Mouse (Mus musculus) cerebellum, postnatal 4 days (tissue): Measurements from ENCODE around the gene Lhpp.
"Not testable (repeated sequence)": the region's sequence is repeated elsewhere in the genome, so short reads cannot be mapped to it uniquely, and the experiment has no call there.

Source experiments
- DNase-seq, 2 experiments: peaks; one replicate each; pipeline ENCODE4 v3.0.0; 2022; ENCODE audit warnings: low spot score in 2 of 2, mixed read lengths in 1 of 2

Gene Lhpp

DNA sequence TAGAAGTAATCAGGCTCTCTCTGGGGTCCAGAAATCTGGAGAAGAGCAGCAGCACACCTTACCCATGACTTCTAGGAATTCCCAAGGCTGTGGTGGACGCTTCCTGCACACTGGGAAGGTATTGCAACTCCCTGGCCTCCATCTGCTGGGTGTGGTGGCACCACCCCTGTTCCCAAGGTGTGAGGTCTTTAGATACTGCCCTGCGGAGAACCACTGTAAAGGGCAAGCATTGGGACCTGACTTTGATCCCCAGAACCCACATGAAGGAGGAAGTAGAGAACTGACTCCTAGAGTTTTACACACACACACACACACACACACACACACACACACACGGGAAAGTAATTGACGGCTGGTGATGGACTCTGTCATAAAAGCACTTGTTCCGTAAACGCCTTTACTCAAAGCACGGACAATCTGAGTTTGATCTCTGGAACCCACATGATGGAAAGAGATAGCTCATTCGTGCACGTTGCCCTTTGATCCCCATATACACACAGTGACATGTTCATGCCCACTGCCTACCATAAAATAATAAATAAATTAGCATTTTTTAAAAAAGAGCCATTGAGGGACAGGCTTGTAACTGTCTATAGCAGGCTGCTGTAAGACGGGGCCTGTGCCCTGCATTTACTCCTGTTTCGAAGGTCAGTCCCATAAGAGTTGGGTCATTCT lies 34.3 kb downstream of the Lhpp start:
- no peak for DNase-seq

DNA sequence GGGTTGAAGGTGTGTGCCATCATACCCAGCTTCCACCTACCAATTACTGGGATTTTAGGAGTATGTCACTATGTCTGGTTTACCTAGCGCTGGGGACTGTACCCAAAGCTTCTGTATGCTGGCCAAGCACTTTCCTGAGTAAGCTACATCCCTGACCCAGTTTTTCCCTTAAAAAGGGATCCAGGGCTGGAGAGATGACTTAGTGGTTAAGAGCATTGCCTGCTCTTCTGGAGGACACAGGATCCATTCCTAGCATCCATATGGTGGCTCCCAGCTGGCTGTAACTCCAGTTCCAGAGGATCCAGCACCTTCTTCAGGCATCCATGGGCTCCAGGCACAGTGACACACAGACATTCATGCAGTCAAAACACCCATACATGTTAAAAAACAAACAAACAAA lies 36.1 kb downstream of the Lhpp start:
- no peak for DNase-seq

GRCm38 (mm10) chr7:132654412-132654811 lies 44.0 kb downstream of the Lhpp start:
- DNase-seq: no peak

DNA sequence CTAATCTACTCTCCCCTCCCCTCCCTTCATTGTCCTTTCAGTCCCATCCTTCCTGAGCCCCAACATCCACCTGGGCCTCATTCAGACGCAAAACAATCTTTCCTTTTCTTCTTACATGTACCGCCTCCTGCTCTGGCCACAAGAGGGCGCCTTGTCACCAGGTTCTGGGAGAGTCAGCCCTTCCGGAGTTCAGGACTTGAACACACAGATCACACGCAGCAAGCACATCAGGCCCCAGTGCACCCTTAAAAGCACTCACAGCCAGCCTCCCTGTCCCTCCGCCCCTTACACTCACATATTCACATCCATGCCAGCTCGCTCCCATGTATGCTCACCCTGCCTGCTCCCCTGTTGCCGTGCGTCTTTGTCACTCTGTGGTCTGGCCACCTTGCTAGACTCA lies 45.6 kb downstream of the Lhpp start:
- DNase-seq: peak; percentile 86 to 92

DNA sequence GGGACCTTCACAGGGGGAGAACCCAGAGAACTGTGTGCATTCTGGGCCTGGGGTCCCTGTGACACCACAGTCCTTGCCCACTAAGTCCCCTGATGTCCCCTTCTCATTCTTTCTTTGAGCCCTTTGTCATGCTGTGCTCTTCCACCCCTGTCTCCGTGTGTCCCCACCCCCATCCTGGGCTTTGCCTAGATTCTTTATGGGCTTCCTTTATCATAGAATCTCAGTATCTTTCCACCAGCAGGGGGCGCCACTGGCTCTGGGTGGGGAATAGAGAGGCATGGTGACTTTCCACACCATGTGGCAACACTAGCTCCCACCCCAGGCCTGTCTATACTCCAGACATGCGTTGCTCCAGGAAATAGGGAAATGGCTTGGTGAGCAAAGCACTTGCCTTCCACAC lies 46.1 kb downstream of the Lhpp start:
- DNase-seq: peak; percentile 86 to 91

DNA sequence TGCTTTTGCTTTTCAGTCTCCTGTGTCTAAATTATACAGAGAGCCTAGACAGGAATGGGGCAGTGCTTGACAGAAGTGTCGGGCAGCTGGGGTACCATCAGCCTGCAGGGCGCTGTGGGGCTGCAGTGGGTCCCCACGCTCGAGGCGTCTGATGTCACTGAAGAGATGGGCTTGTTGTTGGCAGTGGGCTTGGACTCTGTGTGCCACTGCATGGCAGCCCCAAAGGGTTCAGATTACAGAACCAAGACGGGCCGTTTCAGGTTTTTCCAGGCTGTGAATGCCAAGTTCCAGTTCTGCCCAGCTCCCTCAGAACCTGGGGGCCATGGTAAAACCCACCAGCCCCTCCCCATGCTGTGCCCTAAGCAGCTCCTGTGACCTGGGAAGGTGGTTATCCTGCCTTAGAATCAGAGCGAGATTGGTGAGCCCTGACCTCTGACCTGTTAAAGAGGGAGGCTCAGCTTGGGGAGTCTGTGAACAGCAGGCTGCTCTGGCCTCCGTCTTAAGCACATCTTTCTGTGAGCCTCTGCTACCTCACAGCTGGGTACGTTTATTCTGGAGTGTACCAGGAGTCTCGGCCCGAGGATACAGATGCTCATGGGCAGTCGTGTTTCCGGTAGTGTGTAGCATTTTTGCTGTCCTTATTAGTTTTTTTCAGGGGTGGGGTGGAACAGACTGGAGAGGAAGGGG lies 47.1 kb downstream of the Lhpp start:
- DNase-seq: no peak

DNA sequence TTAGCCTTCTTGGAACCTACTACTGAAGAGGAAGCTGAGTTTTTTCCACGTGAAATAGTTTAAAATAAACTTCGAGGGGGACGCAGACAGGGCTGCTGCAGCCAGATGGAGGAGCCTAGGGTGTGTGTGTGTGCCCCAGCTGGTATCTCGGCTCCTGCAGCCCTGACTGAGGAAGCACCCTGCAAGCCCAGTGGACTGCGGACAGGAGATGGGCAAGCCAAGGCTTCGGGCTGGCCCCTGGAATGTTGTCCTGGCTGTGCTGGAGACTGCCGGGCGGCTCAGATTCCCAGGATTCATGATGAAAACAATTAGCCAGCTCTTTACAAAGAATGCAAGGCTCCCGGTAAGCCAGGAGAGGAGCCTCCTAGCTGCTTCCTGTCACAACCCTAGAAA lies 47.6 kb downstream of the Lhpp start:
- no peak for DNase-seq

DNA sequence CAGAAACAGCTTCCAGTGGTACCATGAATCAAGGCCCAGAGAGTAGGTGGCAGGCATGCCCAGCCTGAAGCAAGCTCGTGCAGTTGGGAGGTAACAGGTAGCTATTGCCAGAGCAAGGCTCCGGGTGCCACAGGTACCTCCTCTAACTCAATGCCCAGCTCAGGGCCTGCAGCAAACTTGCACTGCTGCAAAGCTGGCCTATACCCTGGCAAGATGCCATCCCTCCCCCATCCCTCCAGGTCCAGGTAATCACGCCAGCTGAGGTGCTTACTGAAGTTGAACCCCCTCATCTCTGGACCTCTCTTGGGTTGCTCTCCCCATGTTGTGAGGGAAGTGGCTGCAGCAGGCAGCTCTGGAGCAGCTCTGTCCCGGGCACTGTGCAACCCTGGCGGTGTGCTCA lies 48.2 kb downstream of the Lhpp start:
- no peak for DNase-seq

DNA sequence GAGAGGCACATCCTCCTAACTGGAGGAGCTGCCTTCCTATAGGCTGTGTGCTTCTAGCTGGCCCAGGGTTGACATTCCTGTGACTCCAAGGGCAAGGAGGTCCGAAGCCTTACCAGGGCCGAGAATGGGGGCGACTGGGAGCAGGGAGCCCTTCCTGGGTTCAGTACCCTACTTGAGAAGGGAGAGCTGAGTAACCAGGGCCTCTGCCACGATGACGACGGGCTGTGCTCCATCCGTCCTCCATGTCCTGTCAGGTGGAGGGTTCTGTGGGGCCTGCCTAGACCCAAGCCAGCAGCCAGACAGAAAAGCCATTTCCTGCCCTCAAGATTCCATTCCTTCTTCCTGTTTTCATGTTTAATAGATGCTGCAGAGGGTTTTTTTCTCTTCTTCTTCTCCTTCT lies 49.2 kb downstream of the Lhpp start:
- no peak for DNase-seq

DNA sequence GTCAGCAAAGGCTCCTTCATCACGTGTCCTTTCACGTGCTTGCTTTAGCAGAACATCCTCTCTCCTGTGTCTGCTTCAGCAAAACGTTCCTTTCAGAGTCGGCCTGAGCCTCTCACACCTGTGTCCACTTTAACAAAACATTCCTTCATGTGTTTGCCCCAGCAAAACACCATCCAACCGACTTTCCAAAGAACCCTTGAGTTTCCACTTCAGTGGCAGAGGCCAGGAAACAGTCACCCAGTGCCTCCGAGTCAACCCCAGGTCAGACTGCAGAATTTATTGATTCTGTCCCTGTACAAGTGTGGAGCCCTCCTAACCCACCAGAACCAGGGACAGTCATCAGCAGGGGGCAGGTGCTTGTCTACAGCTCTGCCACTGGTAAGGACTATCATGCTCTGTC lies 52.4 kb downstream of the Lhpp start:
- not testable (repeated sequence) for DNase-seq

- DNase-seq: no peak
Measured at GRCm38 (mm10) chr7:132664815-132665214, 54.4 kb downstream of the Lhpp start.

DNA sequence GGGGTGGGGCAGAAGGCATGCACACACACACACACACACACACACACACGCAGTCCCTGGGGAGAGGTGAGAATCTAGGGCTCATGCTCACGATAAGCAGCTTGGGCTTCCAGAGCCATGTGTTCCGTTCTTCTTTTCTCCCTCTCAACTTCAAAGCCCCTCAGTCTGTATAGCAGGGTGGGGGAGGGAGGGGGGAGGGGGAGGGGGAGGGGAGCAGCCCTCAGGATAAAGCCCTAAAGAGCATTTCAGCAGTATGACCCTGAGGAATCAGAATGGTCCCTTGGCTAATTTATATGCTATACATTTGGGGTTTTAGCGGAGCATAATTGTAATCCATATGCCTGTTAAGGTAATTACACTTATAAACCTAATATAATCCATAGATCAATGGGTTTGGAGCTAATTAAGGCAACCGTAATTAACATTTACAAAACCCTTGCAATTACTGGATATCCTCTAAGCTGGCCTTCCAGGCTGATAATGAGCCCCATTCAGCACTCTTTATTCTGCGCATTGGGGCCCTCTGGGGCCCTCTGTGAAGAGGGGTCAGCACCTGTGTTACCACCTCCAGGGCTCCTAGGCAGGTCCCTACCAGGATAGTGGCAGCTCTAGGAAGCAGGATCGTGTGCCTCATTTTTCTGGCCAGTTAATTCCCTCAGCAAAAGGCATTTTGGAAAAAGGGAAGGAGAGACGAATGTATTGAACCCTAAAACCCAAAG lies 55.4 kb downstream of the Lhpp start:
- no peak for DNase-seq

- no peak for DNase-seq
Measured at GRCm38 (mm10) chr7:132666516-132666915, 56.1 kb downstream of the Lhpp start.

DNA sequence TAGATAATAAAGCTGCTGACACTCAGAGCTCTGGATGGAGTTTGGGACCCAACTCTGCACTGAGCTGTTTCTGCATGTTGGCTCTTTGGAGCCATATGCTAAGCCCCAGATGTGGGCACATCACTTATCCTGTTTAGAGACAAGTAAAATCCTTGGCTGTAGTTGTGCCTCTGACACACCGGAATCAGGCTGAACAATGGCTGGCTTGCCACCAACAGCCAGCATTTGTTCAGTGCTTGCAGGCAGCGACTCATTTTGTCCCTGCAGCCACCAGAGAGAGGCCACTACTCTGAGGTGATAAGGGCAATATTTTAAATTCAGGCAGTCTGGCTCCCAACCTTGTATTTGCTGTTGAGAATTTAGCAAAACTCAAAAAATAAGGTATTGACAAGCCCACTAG lies 58.2 kb downstream of the Lhpp start:
- no peak for DNase-seq

DNA sequence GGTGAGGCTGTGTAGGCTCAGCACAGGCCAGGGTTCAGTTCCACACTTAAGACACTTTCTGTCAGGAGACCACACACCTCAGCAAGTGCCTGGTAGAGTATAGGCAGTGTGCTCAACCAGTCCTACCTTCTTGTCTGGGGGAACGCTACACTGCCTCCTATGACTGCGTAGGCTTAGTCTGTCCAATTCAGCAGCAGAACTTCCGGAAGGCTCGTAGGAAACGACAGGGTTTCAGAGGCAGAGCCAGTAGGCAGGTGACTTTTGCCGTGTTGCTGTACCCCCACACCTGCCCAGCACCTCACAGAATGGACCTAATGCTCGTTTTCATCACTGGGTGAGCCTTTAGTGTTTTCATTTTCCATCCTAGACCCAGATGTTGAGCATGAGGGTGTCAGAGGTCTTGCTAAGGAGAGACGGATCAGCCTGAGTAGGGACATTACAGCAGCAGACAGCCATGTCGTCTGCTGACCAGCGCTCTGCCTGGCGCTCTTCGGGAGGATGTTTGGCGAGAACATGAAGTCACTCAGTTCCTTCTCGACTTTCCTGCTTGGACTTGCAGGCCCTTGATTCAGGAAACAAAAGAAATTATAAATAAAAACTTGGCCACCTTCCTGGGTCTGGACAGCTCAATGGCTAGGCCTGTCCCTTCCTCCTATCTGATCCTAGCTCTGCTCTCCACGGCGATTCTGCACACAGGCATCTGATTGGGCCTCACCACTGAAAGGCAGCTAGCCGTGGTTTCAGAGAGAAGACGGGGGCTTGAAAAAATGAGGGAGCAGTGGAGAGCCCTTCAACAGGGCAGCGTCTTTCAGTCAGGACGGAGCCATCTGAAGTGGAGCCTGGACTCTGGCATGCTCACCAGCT lies 59.8 kb downstream of the Lhpp start:
- DNase-seq: no peak

DNA sequence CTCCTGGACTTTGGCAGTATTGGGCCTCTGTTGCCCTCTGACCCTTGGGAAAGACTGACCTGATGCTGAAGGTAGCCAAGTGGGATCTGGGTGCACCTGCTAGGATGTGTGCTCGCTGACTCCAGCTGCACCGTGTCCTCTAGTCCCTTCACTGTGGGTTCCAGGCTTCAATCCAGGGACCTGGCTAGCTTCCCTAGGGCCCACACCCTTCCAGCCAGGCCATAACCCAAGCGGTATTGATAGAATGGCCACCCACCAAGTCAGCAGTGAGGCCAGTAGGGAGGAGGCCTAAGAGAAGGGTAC lies 60.4 kb downstream of the Lhpp start:
- no peak for DNase-seq

DNA sequence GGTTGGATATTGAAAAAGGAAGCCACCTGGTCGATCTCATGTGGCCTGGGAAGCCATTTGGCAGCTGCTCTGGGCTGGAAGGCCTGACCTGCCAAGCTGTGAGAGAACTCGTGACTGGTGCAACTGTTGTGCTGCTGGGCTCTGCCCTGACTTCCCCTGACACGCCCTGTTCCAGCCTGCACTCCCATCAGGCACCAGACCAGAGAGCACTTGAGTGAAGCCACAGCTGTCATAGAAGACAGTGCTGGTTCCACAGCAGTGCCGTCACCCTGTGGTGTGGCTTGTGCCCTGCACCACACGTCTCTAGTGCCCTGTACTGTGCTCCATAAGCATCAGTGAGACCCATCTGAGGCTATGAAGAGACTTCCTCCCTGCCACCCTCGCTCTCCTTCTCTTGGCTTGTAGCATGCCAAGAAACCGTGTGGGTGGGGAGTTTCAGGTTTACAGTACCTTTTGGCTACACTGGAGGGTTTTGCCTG lies 62.1 kb downstream of the Lhpp start:
- no peak for DNase-seq

DNA sequence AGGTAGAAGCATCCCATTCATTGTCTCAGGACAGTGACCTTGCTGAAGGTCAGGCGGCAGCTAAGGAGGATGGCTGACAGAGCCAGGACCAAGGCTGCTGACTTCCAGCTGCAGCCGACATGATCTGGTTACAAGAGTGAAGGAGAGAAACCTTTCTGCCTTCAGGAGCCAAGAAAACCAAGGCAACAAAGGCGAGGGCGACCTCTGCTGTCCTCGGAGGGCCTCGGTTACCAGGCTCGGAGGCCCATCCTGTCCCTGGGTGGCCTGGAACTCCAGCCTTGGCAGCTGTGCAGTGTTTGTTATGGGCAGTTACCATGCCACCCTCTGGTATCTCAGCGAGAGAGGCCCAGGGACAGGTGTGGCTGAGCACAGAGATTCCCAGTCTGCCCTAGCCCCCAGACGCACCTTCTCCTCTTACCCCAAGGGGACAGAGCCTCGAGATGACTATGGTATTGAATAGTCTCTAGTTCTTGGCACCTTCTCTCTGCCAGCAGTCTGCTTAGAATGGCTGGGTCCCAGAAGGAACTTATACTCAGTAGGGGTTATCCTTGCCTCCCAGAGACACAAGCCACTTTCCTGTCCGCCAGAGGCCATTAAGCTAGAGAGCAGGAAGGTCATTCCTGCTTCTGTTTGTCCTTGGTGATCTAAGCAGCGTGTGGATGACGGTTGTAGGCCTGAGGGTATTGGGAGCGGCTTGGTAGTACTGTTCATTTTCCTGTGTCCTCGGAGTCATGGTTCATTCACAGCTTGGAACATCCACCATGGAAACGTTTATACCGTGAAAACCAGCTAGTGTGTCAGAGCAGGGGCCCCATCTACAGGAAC lies 63.7 kb downstream of the Lhpp start:
- DNase-seq: peak in 1 of 2 experiments; percentile 58

- no peak for DNase-seq
Measured at GRCm38 (mm10) chr7:132675922-132676321, 65.5 kb downstream of the Lhpp start.

DNA sequence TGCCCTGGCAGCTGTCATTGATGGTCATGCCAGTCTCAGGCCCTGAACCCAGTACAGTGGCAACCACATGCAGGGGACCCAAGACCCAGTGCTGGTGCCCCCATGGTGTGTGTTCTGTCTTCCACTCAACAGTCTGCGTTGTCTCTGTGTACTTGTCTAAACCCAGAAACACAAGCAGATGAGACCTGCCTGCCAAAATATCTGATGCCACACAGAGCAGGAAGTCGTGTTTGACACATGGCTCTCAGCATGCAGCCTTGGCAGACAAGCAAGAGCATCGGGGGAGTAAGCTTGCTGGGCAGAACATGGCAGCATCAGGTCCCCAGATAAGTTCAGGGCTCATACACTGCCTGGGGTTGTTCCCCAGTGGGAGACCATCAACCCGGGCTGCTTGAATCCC lies 68.7 kb downstream of the Lhpp start:
- peak in 1 of 2 experiments; percentile 45 for DNase-seq

DNA sequence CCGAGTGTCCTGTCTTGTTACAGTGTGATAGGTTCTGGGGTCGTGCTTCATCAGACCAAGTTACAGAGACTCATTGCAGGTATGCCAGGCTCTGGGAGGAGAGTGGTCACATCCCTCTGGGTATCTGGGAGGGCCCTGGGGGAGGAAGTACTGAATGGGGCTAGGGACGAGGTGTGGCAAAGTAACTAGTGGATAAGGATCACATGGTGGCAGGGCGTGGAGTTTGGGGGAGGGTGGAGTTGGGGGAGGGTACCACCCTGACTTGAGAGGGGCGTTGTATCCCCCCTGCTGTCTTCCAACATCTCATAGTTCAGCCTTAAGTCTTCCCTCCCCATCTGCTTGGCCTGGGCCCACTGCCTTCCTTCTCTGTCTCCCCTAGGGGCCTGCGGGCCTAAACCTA lies 69.1 kb downstream of the Lhpp start:
- no peak for DNase-seq
